Mouse (Mus musculus): ENCODE measurements around the gene Opcml.

DNA sequence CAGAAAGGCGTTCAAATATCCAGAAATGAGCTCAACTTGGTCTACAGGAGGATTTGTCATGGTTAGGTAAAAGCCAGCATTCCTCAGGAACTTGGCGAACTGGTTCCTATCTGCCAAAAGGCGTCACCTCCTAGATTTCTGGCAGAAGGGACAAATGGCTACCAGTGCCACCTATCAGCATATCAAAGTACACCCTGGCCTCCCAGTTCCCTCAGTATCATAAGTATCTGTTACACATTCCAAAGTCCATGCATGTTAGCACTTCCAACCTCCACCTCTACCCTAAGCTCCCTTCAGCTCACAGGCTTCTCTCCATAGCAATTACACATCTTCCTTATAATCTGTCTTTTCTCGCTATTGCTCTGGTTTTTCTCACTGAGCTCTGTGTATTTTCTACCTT lies 993.3 kb downstream of the Opcml start:
- no peak for TF ChIP-seq CTCF (IDR thresholded peaks at IDR 0.05; ENCODE audit: low read depth, low read length)
- TF ChIP-seq POLR2A (IDR thresholded peaks at IDR 0.05; ENCODE audit: insufficient read depth, low read length), result no peak

Measured in ES-Bruce4 (cell line).